Comparison of ENCODE assay signal across 10 mouse cellular contexts in genomic region chr7:127564381-127565150, GRCm38 (mm10). TPM values are rescaled to one million over a fixed set of nuclear protein-coding genes. Genes with fewer than 3 reads are reported as not detected.
DNase-seq lines count a peak whose midpoint lies in the region; ATAC-seq and TF ChIP-seq lines count a peak whose summit lies in the region.
"Had no signal": no experiment of that assay in that cellular context is flagged by ENCODE, and none has a peak within 500 bp of the region (broad histone marks: within the 10 kb centered on the region; RNA-seq: fewer than 3 reads in every experiment).

No protein-coding gene starts in this region.

- WGBS in thymus, adult 2 months: 94% methylated on average over 6 of the region's 6 CpGs

- TF ChIP-seq CTCF in thymus, adult 2 months (IDR thresholded peaks at IDR 0.05; ENCODE audit: borderline replicate concordance, control insufficient read depth, extremely low read depth, insufficient read depth, low read length, poor library complexity): no peak

- H3K27ac ChIP-seq in thymus, adult 2 months (ENCODE audit: control insufficient read depth, insufficient read depth, low read length): no peak overlapping the region
- H3K27ac ChIP-seq: limb, embryonic 15.5 days had no signal

- no peaks in the 10 kb centered on the region for H3K4me1 ChIP-seq in thymus, adult 2 months (replicated peaks; ENCODE audit: control insufficient read depth, insufficient read depth, low read length)

- no peak overlapping the region for H3K4me3 ChIP-seq in thymus, adult 2 months (ENCODE audit: control insufficient read depth, insufficient read depth, low read length)
- H3K4me3 ChIP-seq: limb, embryonic 15.5 days had no signal

- peak; percentile 96 for DNase-seq in heart, adult 11 months
- DNase-seq in heart, postnatal 36 days: no peak
- DNase-seq in MN1 (ENCODE audit: low spot score): peak; percentile 71
- DNase-seq in cerebellum, postnatal 10 days: peak; percentile 97
- DNase-seq in kidney, adult 9 months: peak; percentile 50
- no peak for DNase-seq in spleen, postnatal 10 days (ENCODE audit: low spot score in 2 of 2)
- no peak for DNase-seq in thymus, adult 2 months

- no peak for ATAC-seq in megakaryocyte-erythroid progenitor cell, adult 5-6 weeks (replicated peaks; ENCODE audit: low FRiP score, low TSS enrichment, poor library complexity, severe bottlenecking)
- ATAC-seq: CD4-positive, CD25-positive, alpha-beta regulatory T cell, adult 4 months had no signal

- intact Hi-C loops in heart, postnatal 36 days (cut with DNase I): no loop called here

- no peak for TF ChIP-seq POLR2A in thymus, adult 2 months (IDR thresholded peaks at IDR 0.05; ENCODE audit: control insufficient read depth, extremely low read depth, insufficient read depth, low read length, poor library complexity)

- no peaks in the 10 kb centered on the region for H3K27me3 ChIP-seq in thymus, adult 2 months (ENCODE audit: control insufficient read depth, insufficient read depth, low read length)
- H3K27me3 ChIP-seq: limb, embryonic 15.5 days had no signal

- H3K36me3 ChIP-seq in thymus, adult 2 months (ENCODE audit: control insufficient read depth, insufficient read depth, low read length): peaks cover 11% of the 10 kb centered on the region

RNA-seq across cellular contexts. Expression of gene Tmem265, which starts 3.4 kb away (rescaled TPM):
- total RNA-seq in heart, postnatal 36 days (2021): not detected
- polyA plus RNA-seq in thymus, adult 2 months (2012; rRNA removed): 12.5 and 12.8 TPM in 2 replicates
- total RNA-seq in megakaryocyte-erythroid progenitor cell, adult 5-6 weeks (2014; fragmentation: Nextera tagmentation): not detected in 2 replicates
- 3.4 TPM in 1 of 2 replicates, not detected in the other for total RNA-seq in megakaryocyte-erythroid progenitor cell, adult 5-6 weeks (2017)

RNA-seq across cellular contexts. Expression of gene Phkg2, which starts 8.6 kb away (rescaled TPM):
- 10 to 100 TPM; 17.7 to 19.0 TPM for total RNA-seq in heart, postnatal 36 days (2021)
- 193 and 202 TPM in 2 replicates for polyA plus RNA-seq in thymus, adult 2 months (2012; rRNA removed)
- 43.0 and 59.6 TPM in 2 replicates for total RNA-seq in megakaryocyte-erythroid progenitor cell, adult 5-6 weeks (2014; fragmentation: Nextera tagmentation)
- total RNA-seq in megakaryocyte-erythroid progenitor cell, adult 5-6 weeks (2017): 21.1 and 30.5 TPM in 2 replicates

RNA-seq across cellular contexts. Expression of gene Ccdc189, which starts 23.8 kb away (rescaled TPM):
- total RNA-seq in heart, postnatal 36 days (2021): 10 to 100 TPM; 10.4 to 12.1 TPM
- polyA plus RNA-seq in thymus, adult 2 months (2012; rRNA removed): 1.5 and 2.9 TPM in 2 replicates
- 6.1 TPM in 1 of 2 replicates, not detected in the other for total RNA-seq in megakaryocyte-erythroid progenitor cell, adult 5-6 weeks (2014; fragmentation: Nextera tagmentation)
- total RNA-seq in megakaryocyte-erythroid progenitor cell, adult 5-6 weeks (2017): 0.38 and 6.8 TPM in 2 replicates

RNA-seq across cellular contexts. Expression of gene Rnf40, which starts 24.0 kb away (rescaled TPM):
- total RNA-seq in heart, postnatal 36 days (2021): 10 to 100 TPM; 42.3 to 43.1 TPM
- polyA plus RNA-seq in thymus, adult 2 months (2012; rRNA removed): 65.9 and 67.4 TPM in 2 replicates
- total RNA-seq in megakaryocyte-erythroid progenitor cell, adult 5-6 weeks (2014; fragmentation: Nextera tagmentation): 45.6 and 48.7 TPM in 2 replicates
- total RNA-seq in megakaryocyte-erythroid progenitor cell, adult 5-6 weeks (2017): 35.1 and 37.9 TPM in 2 replicates

RNA-seq across cellular contexts. Expression of gene Gm42715, which starts 45.2 kb away (rescaled TPM):
- 10 to 100 TPM; 10.3 to 10.5 TPM for total RNA-seq in heart, postnatal 36 days (2021)
- polyA plus RNA-seq in thymus, adult 2 months (2012; rRNA removed): 10.4 and 14.1 TPM in 2 replicates
- 30.3 and 58.3 TPM in 2 replicates for total RNA-seq in megakaryocyte-erythroid progenitor cell, adult 5-6 weeks (2014; fragmentation: Nextera tagmentation)
- 7.4 and 8.8 TPM in 2 replicates for total RNA-seq in megakaryocyte-erythroid progenitor cell, adult 5-6 weeks (2017)

Comparison
In these comparisons a context has a peak if more than half of its experiments do, and no peak if none do; other contexts are left out.
1. DNase-seq: peak in heart, adult 11 months (single experiment), MN1 (single experiment), cerebellum, postnatal 10 days (2 of 2) and kidney, adult 9 months (single experiment); none in heart, postnatal 36 days (0 of 2), spleen, postnatal 10 days (0 of 2) and thymus, adult 2 months (single experiment).